Mouse (Mus musculus) heart, adult 2 months (tissue): ENCODE measurements around the gene Gm9376.

Experiments used
- EP300 ChIP-seq: fragments of 200-500 bp; IDR thresholded peaks from 2 replicates; pipeline ENCODE4 v1.6.1; 2011; ENCODE audit warnings: low read depth, low read length, control low read depth; ENCODE audit not compliant: insufficient read depth
- POLR2A ChIP-seq: fragments of 200-500 bp; IDR thresholded peaks from 2 replicates; pipeline ENCODE4 v1.6.1; 2011; ENCODE audit warnings: mild to moderate bottlenecking, low read depth, low read length, control low read depth; ENCODE audit not compliant: insufficient read depth

DNA sequence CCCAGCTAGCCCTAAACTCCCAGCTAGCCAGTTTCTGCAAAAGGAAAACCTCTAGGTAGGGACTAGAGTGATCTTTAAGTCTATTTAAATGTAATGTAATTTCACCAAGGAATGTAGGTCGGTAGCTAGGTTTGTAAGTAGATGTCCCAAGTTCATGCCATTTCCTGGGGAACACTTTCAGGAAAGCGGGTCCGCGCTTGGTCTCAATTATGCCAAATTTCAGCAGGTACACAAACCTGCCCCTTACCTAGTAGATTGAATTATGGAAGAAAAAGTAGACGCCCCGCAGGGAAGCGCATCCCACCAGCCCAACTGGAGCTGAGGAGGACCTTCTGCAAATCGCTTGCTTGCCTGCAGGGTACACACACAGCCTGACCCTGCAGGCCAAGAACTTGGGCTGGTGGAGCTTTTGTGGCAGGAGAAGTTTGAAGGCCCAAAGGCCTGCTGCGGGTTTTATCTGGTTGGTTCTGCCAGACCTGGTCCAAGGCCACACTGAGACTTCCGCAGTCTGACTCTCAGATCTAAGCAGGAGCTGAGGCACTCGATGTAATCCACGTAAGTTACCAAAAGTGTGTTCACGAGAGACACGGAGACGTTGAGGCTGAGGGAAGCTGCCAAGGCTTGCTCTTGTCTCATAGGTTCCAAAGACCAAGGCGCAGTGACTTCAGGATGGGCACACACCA, 41.6 kb upstream of the Gm9376 start:
- no peak for TF ChIP-seq EP300
- no peak for TF ChIP-seq POLR2A
